Mouse (Mus musculus): ENCODE measurements around the gene Slain1.
"Not testable (repeated sequence)": the region's sequence is repeated elsewhere in the genome, so short reads cannot be mapped to it uniquely, and the experiment has no call there.

Gene Slain1

GRCm38 (mm10) chr14:103720637-103721355 lies 70.8 kb downstream of the Slain1 start:
- peak; percentile 78 for DNase-seq (ENCODE audit: low spot score)

GRCm38 (mm10) chr14:103723314-103723713 lies 73.3 kb downstream of the Slain1 start:
- no peak for DNase-seq (ENCODE audit: low spot score)

- no peak for DNase-seq (ENCODE audit: low spot score)
These were observed 73.8 kb downstream of the Slain1 start for GRCm38 (mm10) chr14:103723841-103724240.

GRCm38 (mm10) chr14:103728506-103728905 lies 78.5 kb downstream of the Slain1 start:
- DNase-seq (ENCODE audit: low spot score), result no peak

- DNase-seq (ENCODE audit: low spot score), result no peak
These were observed 79.1 kb downstream of the Slain1 start for GRCm38 (mm10) chr14:103728951-103729725.

- DNase-seq (ENCODE audit: low spot score), result no peak
These were observed 79.8 kb downstream of the Slain1 start for GRCm38 (mm10) chr14:103729760-103730367.

- no peak for DNase-seq (ENCODE audit: low spot score)
These were observed 82.6 kb downstream of the Slain1 start for GRCm38 (mm10) chr14:103732626-103733025.

GRCm38 (mm10) chr14:103741216-103741615 lies 91.2 kb downstream of the Slain1 start:
- no peak for DNase-seq (ENCODE audit: low spot score)

- no peak for DNase-seq (ENCODE audit: low spot score)
These were observed 92.1 kb downstream of the Slain1 start for GRCm38 (mm10) chr14:103742150-103742549.

- no peak for DNase-seq (ENCODE audit: low spot score)
These were observed 97.3 kb downstream of the Slain1 start for GRCm38 (mm10) chr14:103747345-103747744.

GRCm38 (mm10) chr14:103750638-103751037 lies 100.6 kb downstream of the Slain1 start:
- not testable (repeated sequence) for DNase-seq (ENCODE audit: low spot score)

GRCm38 (mm10) chr14:103751384-103751783 lies 101.4 kb downstream of the Slain1 start:
- no peak for DNase-seq (ENCODE audit: low spot score)

- no peak for DNase-seq (ENCODE audit: low spot score)
These were observed 102.7 kb downstream of the Slain1 start for GRCm38 (mm10) chr14:103752773-103753172.

GRCm38 (mm10) chr14:103754041-103754440 lies 104.0 kb downstream of the Slain1 start:
- no peak for DNase-seq (ENCODE audit: low spot score)

- no peak for DNase-seq (ENCODE audit: low spot score)
These were observed 104.4 kb downstream of the Slain1 start for GRCm38 (mm10) chr14:103754465-103754864.

All from testis, postnatal 10 days (tissue).